Mouse (Mus musculus): ENCODE results near the gene Abcc5. TPM values are rescaled to one million over a fixed set of nuclear protein-coding genes. Genes with fewer than 3 reads are reported as not detected.
"Not testable (repeated sequence)": the region's sequence is repeated elsewhere in the genome, so short reads cannot be mapped to it uniquely, and the experiment has no call there.

The Abcc5 gene
- total RNA-seq, 1 experiment from 2014 or later = 73.8 TPM

DNA sequence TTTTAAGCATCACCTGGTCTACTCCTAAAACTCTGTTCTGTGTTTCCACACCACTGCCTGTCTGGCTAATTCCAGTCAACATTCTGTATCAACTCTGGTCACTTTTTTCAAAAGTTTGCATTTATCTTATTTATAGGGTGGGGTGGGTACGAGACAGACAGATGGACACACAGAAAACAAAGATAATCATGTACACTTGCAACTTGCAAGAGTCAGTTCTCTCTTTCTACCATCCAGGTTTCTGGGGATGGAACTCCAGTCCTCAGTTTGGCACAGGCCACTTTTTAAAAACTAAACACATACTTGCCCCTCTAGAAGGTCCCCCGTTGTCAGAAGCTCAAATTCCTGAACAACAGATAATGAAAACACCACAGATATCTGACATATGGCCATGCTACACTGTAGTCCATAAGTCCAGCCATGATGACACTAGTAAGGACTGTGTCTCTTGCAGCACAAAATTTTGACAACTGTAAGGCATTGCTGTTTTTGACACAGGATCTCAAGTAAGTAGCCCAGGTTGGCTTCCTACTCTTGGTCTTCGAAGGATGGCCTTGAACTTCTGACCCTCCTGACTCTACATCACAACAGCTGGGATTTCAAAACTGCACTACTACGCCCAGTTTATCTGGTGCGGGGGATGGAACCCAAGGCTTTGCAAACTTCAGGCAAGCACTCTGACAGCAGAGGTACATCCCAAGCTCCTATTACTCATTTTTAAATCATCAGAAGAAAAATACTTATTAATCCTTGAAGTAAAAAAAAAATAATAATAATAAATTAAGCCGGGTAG, 3.1 kb downstream of the Abcc5 start:
- no peak for DNase-seq

DNA sequence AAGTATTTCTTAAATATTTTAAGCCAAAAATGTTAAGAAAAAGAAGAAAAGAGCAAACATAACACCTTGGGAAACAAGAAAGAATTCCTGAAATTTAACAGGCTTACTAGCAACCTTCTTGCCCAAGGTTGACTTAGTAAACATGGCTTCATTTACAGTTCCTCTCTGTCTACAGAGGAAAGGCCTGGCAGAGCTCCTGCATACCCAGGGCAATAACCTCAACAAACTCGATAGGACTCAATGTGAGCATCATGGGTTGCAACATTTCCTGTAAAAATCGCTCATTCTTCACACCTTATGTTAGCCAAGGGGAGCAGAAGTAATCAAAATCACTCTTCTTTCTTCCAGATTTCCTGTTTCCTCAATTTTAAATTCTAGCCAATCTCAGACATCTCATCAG, 8.1 kb downstream of the Abcc5 start:
- DNase-seq = no peak

GRCm38 (mm10) chr16:20416262-20416661, 9.9 kb downstream of the Abcc5 start:
- DNase-seq = no peak

DNA sequence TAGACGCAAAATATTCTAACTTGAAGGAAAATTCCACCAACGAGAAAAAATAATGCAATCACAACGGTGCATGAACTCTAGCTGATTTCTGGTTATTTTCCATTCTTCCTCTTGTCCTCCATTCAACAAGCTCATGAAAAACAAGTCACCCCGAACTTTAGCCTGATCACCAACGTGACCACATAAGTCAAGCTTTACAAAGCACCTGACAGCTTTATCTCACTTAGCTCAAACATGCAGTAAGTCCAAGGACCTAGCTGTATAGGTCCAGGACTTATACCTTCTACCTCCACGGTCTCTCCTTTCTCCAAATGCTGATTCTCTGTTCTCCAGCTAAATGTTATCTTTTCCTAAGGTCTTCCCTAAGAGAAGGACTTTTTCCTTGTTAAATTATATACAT, 10.4 kb downstream of the Abcc5 start:
- no peak for DNase-seq

DNA sequence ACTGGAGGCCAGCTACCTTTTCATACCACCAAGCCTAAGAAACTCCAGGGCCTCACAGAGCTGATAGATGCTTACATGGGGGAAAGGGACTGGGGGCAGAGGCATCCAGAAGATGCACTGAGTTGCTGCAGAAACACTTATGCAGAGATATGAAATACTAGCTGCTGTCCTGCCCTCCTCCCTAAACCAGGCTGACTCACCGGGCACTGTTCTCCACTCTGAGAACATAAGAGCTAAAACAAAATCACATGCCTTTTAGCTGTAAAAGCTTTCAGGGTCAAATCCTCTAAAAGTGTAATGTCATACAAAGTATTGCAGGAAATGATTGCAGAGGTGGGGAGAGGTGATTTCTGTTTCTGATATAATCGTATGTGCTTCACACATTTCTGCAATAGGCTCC, 11.0 kb downstream of the Abcc5 start:
- DNase-seq = peak; percentile 58

DNA sequence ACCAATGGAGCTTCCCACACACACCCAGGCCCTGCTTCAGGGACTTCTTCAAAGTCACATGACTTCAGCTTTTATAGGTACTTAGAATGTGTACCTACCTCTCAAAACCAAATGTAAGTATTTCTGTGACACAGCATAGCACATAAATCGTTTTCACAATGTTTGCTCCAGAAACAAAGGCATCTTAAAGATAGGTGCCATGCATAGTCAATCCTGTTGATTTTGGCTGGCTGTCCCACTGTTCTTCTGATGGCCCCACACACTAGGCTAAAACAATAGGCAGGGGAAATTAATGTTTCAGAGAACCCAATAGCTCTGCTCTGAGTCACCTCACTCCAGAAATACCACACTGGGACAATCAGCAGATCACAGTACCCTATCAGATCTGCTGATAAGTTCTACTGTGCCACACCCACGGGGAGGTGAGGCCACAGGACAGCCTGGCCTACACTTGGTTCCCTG, 12.3 kb downstream of the Abcc5 start:
- DNase-seq = peak; percentile 12

DNA sequence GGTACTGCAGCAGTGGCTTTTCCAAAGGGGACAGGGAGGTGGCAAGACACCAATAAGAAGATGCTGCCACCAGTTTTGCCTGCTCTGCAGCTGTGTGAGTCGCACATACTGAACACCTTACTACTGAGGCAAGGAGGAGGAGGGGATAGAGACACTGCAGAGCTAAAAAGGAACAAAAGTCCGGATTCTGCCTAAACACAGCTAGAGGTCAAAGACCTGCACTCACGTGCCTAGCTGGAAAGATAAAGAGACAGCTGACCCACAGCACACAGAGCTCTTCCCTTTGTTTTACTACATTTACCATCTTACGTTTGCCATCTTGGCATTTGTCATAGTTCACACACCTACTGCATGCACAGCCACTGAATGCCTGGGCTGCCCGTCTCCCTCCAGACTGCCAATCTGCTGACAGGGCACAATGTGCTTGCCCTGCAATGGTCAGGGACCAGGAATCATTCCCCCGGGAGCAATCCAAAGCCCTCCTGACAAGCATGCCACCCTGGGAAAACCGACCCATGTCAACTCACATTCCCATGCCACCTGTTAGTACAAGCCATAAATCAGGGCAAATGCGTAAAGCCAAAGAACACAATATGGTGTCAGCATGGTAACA, 14.1 kb downstream of the Abcc5 start:
- DNase-seq = no peak

DNA sequence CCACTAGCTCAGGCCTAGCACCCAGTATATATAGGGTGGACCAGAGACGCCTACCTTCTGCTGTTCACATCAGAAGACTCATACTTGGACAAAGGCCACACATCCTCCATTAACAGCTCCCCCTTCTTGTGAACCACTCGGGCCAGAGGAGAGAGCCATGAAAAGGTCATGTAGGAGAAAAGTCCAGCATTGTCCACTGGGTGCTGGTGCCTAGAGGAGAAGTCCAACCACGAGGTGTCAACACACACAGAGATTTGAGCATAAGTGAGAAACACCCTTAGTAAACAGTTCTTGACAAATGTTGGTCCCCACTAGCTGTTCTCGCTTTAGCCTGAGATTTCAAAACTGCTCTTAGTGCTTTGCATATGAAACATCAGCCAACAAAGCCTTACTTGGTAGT, 20.9 kb downstream of the Abcc5 start:
- no peak for DNase-seq

DNA sequence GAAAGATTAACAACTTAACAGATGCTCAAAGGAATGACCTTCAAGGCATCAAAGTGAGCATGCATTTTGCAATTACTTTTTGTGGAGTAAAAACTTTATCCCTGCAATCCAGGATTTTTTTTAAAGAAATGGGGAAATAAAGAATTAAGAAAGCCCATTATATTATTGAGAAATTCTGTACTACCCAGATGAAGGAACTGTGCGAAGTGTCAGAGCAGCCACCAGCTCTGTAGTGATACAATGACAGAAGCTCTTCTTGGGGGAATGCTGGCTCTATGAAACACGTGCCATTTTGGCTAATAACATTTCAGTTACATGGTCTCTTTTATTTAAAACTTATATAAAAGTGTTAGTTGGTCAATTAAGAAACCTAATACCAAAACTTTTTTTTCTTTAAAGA, 22.9 kb downstream of the Abcc5 start:
- DNase-seq = no peak

DNA sequence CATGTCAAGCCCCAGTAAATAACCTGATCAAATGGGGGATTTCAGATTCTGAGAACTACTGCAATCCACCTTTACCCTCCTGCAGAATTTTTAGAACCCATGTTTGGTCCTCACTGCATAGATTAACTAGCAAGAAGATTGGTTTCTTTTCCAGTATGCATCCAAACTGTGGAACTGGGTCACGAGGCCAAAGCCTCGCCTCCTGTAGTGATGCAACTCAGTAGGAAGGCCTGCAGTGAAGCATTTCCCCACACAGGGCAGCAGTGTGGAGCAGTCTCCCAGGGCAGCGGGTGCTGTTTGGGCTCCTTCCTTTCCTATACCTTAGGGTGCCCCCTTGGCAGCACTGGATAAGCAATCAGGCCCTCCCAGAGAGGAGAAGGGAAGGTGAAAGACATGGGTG, 24.6 kb downstream of the Abcc5 start:
- peak; percentile 15 for DNase-seq

- DNase-seq = no peak
Measured at GRCm38 (mm10) chr16:20400707-20401591, 25.2 kb downstream of the Abcc5 start.

GRCm38 (mm10) chr16:20396851-20397250, 29.3 kb downstream of the Abcc5 start:
- DNase-seq = no peak

DNA sequence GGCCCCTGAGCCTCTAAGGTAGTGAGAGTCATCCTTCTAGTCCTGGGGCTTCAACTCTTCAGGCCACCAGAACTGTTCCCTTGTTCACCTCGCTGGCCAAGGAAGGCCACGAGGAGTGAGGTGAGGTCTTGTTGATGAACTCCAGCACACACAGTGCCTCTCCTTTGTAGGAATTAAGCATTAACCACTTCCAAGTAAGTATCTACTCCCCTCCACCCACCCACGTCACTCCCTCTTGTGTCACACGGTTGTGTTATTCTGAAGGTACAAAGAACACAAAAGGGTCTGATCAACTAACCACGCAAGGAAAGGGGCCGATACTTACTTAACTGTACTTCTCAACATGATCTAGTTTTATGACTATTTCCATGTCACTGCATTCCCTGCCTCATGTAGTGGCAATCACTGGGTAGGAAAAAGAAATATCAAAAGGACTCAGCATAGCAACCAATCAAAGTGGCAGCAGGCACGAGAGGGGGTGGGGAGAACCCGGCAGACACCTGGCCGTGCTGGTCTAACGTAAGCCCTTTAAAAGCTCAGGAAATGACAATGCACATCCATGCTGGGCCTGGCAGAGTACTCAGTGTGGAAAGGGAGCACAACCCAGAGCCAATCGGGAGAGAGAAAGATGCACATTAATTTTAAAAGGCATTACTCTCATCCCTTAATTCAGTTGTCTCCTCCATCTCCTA, 30.8 kb downstream of the Abcc5 start:
- no peak for DNase-seq

- DNase-seq = no peak
Measured at GRCm38 (mm10) chr16:20391753-20392152, 34.4 kb downstream of the Abcc5 start.

- DNase-seq = no peak
Measured at GRCm38 (mm10) chr16:20390233-20390632, 36.0 kb downstream of the Abcc5 start.

- peak; percentile 21 for DNase-seq
Measured at GRCm38 (mm10) chr16:20381031-20381430, 45.2 kb downstream of the Abcc5 start.

GRCm38 (mm10) chr16:20375341-20375740, 50.9 kb downstream of the Abcc5 start:
- no peak for DNase-seq

- no peak for DNase-seq
Measured at GRCm38 (mm10) chr16:20371731-20372130, 54.5 kb downstream of the Abcc5 start.

DNA sequence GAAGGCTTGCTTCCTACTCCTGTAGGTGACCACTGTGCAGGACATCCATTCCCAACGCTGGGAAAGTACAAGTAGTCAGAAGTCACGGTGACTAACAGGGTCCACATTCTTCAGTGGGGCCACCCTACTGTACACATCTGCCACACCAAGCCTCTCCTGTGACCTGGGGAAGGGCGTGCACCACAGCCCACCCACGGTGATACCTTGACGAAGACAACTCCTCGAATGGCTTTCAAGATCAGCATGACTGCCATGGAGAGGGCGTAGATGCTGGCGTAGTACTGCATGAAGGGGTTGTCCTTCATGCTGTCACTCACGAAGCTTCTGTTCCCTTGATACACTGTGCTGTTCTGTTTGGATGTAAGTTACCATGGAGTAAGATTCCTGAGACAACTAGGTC, 58.0 kb downstream of the Abcc5 start:
- no peak for DNase-seq

GRCm38 (mm10) chr16:20362121-20362520, 64.1 kb downstream of the Abcc5 start:
- DNase-seq = no peak

- not testable (repeated sequence) for DNase-seq
Measured at GRCm38 (mm10) chr16:20361496-20361895, 64.7 kb downstream of the Abcc5 start.

DNA sequence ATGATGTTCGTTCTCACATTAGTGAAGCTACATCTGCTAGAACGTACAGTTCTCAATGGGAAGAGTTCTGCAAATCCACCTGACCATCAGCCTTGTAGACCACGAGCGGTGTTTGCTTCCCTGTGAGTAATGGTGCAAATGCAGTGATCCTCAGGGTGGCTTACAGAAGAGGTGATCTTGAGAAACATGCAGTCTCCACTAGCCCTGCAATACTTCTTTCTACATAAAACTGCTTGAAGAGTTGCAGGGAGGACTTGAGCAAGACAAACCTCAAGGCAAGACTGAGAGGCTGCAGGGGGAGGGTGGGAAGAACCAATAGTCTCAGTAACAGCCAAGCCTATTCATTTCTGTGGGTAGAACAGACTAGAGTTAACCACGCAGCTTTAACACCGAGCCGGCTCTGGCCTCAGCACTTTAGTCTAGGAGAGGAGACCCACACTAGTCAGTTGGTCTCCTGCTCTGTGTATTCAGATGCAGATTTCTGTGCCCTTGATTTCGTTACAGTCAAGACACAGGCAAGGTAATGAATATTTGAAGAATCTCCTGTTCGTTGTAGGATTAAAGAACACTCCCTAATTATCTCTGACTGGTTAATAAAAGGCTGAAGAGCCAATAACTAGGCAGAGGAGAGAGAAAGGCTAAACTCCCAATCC, 66.4 kb downstream of the Abcc5 start:
- DNase-seq = no peak

All from adrenal gland, postnatal 25 days (tissue).